Mouse (Mus musculus) bone marrow, adult 2 months (tissue): ENCODE measurements around the gene Bcas3.

Experiments
- CTCF ChIP-seq: fragments of 200-500 bp; IDR thresholded peaks from 2 replicates; pipeline ENCODE4 v1.5.1; 2011; ENCODE audit warnings: low read length, control low read depth; ENCODE audit not compliant: control insufficient read depth, insufficient read depth
- POLR2A ChIP-seq: fragments of 200-500 bp; IDR thresholded peaks from 2 replicates; pipeline ENCODE4 v1.6.1; 2011; ENCODE audit warnings: low read depth, mild to moderate bottlenecking, control low read depth, low read length, borderline replicate concordance; ENCODE audit not compliant: control insufficient read depth

DNA sequence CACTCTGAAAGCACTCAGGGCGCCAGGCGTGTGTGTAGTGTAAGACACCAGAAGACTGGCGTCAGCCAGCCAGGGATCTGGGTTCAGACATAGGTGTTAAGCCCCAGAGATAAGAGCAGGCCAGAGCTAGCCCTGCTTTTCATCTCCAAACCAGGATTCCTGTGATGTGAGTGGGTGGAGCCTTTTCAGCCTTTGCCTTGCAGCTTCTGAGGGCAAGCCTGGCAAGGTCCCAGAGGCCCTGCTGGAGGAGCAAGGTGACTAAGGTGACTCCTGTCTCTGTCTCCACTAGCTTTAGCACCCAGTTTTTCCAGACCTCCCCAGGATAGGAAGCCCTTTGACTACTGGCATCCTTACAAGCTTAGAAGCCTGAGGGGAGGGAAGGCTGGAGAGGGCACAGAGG lies 465.4 kb downstream of the Bcas3 start:
- TF ChIP-seq CTCF (no peak), POLR2A (no peak)
